Mouse (Mus musculus) E14TG2a.4 (cell line): ENCODE data around the gene Lce1e.
"Not testable (repeated sequence)": the region's sequence is repeated elsewhere in the genome, so short reads cannot be mapped to it uniquely, and the experiment has no call there.

ENCODE experiments used
- CTCF ChIP-seq: conservative IDR thresholded peaks from 2 replicates; pipeline ENCODE4 v1.5.1; 2014; ENCODE audit warnings: low read length
- POU5F1 ChIP-seq: IDR thresholded peaks from 2 replicates; pipeline ENCODE4 v1.6.1; 2014; ENCODE audit warnings: low read length, borderline replicate concordance

- TF ChIP-seq CTCF, POU5F1: not testable (repeated sequence)
Observed at GRCm38 (mm10) chr3:92689154-92689553, 19.7 kb downstream of the Lce1e start.
